Mouse (Mus musculus): ENCODE measurements around the gene Cachd1. TPM values are rescaled to one million over a fixed set of nuclear protein-coding genes. Genes with fewer than 3 reads are reported as not detected.

Cachd1 gene
- polyA plus RNA-seq, 1 experiment from 2014 or later: 23.4 TPM

DNA sequence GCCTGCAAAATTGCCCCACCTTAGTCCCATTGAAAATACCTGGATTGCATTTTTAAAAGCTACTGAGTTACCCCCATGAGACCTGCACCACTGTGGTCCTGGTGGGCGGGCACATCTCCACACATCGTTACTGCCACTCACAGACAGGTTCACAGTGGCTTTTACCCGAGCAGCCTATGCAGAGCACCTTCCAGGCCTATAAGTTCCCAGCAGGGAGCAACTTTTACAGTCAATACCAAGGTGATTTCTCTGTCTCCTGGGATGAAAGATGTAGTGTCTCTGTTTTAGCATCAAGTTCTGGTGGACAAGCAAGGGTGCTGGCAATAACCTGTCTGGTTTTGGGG lies 24.9 kb downstream of the Cachd1 start:
- Histone ChIP-seq H3K27ac (ENCODE audit: low read depth, low read length) (no peak overlapping the region), H3K4me2 (replicated peaks; ENCODE audit: low read depth, low read length) (no peak overlapping the region), H3K9ac (ENCODE audit: low read depth, low read length) (no peak overlapping the region), H3K9me3 (ENCODE audit: control insufficient read depth, low read length) (no peaks in the 10 kb centered on the region), H3K36me3 (ENCODE audit: control insufficient read depth, insufficient read depth, low read length) (no peaks in the 10 kb centered on the region), H3K4me3 (ENCODE audit: low read depth, low read length) (no peak overlapping the region), H3K27me3 (ENCODE audit: control insufficient read depth, insufficient read depth, low read length) (no peaks in the 10 kb centered on the region), H3K4me1 (replicated peaks; ENCODE audit: control insufficient read depth, insufficient read depth, low read length) (peaks cover 5% of the 10 kb centered on the region; the same call in 1 of the 2 replicates)
- DNase-seq (ENCODE audit: low spot score) (no peak), ATAC-seq (ENCODE audit: low FRiP score) (no peak)
- WGBS: 68% methylated on average over 3 of the region's 3 CpGs

DNA sequence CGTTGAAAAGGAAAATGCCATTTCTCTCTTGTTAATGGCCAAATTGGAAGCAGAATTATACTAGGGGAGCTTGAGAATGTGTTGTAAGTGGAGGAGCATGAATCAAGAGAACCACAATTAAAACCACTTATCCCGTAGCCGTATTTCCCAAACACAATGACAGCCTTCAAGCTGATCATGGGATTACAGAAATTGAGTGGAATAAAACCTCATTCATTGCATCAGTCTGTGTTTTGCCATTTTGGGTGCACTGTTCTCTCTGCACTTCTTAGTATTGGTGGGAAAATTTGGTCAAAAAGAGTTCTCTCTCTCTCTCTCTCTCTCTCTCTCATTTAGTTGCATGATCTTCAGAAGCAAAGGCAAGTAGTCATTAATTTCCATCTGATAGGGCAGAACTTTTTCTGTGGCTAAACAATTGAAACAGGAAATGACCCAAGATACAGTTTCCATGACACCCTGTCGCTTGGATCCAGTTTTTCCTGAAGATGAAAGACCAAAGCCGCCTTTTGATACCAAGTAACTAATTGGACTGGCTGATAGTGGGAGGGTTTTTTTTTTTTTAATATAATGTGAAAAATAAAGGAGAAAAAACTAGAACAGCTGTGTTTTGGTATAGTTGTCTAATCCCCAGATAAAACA lies 34.7 kb downstream of the Cachd1 start:
- no peak overlapping the region for H3K27ac ChIP-seq (ENCODE audit: low read depth, low read length)
- no peaks in the 10 kb centered on the region for H3K27me3 ChIP-seq (ENCODE audit: control insufficient read depth, insufficient read depth, low read length)
- WGBS: 34% methylated on average over 5 of the region's 5 CpGs
- ATAC-seq (ENCODE audit: low FRiP score) (no peak), DNase-seq (ENCODE audit: low spot score) (no peak)
- peaks cover 6% of the 10 kb centered on the region; the same call in 1 of the 2 replicates for H3K4me1 ChIP-seq (replicated peaks; ENCODE audit: control insufficient read depth, insufficient read depth, low read length)
- H3K9me3 ChIP-seq (ENCODE audit: control insufficient read depth, low read length): no peaks in the 10 kb centered on the region
- no peak overlapping the region for H3K9ac ChIP-seq (ENCODE audit: low read depth, low read length)
- H3K36me3 ChIP-seq (ENCODE audit: control insufficient read depth, insufficient read depth, low read length): no peaks in the 10 kb centered on the region
- H3K4me3 ChIP-seq (ENCODE audit: low read depth, low read length): no peak overlapping the region
- no peak overlapping the region for H3K4me2 ChIP-seq (replicated peaks; ENCODE audit: low read depth, low read length)

DNA sequence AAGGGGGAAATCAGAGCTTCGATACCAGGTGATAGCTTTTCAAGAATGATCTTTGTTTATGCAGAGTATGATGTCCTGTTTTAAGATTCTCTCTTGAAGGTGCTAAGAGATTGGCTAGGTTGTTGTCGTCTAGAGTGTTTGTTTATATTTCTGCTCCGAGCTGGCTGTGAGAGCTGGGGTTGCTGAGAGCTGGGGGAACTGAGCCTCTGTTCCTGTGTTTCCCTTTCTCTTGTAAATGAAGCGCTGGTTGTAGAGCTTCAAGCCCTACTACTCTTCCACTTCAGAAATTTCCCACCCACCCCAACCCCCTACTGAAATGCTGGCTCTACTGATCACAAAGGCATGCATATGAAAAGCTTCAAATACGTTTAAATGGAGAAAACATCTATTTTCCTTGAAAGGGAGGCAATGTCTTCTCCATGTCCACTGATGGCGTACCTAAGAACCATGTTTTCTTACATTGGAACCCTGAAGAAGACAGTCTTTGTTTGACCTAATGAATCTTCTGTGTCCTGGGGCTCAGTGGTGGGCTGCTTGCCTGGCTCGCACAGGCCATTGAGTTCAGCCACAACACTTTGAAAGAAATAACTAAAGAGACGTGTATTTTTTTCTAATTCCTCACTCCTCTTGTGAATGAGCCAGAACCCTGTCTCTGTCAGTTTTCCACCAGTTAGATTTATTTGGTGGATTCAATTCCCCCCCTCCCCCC lies 35.5 kb downstream of the Cachd1 start:
- DNase-seq (ENCODE audit: low spot score) (no peak), ATAC-seq (ENCODE audit: low FRiP score) (no peak)
- Histone ChIP-seq H3K4me1 (replicated peaks; ENCODE audit: control insufficient read depth, insufficient read depth, low read length) (peaks cover 6% of the 10 kb centered on the region; the same call in 1 of the 2 replicates), H3K36me3 (ENCODE audit: control insufficient read depth, insufficient read depth, low read length) (no peaks in the 10 kb centered on the region), H3K4me3 (ENCODE audit: low read depth, low read length) (no peak overlapping the region), H3K27ac (ENCODE audit: low read depth, low read length) (no peak overlapping the region), H3K9me3 (ENCODE audit: control insufficient read depth, low read length) (no peaks in the 10 kb centered on the region), H3K27me3 (ENCODE audit: control insufficient read depth, insufficient read depth, low read length) (no peaks in the 10 kb centered on the region), H3K9ac (ENCODE audit: low read depth, low read length) (no peak overlapping the region), H3K4me2 (replicated peaks; ENCODE audit: low read depth, low read length) (no peak overlapping the region)
- WGBS: 22% methylated on average over 8 of the region's 8 CpGs

DNA sequence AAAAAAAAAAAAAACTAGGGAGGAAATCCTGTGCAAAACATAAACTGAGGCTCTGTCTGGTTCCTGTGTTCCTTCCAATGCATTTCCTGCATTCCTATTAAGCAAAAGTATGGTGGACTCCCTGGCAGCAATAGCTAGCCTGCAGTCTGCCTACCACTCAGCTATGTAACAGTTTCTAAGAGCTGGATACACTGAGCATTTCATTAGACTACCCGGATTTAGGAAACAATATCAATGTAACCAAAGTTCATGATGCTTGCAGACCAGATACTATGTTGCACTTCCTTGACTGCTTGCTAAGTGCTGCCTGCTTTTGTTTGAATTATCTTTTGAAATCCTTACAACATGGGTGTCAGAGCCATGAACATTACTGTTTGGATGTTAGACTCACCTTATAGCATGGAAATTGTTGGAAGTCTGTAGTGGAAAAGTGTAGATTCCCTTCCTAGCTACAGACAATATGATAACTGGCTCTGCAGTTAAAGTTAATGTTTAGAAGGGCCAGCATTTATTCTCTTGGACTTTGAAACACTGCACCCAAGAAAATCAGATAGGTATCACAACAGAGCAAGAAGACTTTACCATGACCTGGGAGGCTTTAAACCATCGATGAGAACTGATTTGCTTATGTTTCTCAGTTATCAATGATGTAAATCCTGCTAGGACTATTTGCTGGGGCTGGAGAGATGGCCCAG lies 37.4 kb downstream of the Cachd1 start:
- H3K4me2 ChIP-seq (replicated peaks; ENCODE audit: low read depth, low read length): no peak overlapping the region
- no peaks in the 10 kb centered on the region for H3K36me3 ChIP-seq (ENCODE audit: control insufficient read depth, insufficient read depth, low read length)
- H3K9me3 ChIP-seq (ENCODE audit: control insufficient read depth, low read length): no peaks in the 10 kb centered on the region
- H3K27me3 ChIP-seq (ENCODE audit: control insufficient read depth, insufficient read depth, low read length): no peaks in the 10 kb centered on the region
- WGBS: 95% methylated on average over 2 of the region's 2 CpGs
- DNase-seq (ENCODE audit: low spot score) (no peak), ATAC-seq (ENCODE audit: low FRiP score) (no peak)
- H3K4me3 ChIP-seq (ENCODE audit: low read depth, low read length): no peak overlapping the region
- H3K27ac ChIP-seq (ENCODE audit: low read depth, low read length): no peak overlapping the region
- H3K9ac ChIP-seq (ENCODE audit: low read depth, low read length): no peak overlapping the region
- H3K4me1 ChIP-seq (replicated peaks; ENCODE audit: control insufficient read depth, insufficient read depth, low read length): peaks cover 6% of the 10 kb centered on the region; the same call in 1 of the 2 replicates

DNA sequence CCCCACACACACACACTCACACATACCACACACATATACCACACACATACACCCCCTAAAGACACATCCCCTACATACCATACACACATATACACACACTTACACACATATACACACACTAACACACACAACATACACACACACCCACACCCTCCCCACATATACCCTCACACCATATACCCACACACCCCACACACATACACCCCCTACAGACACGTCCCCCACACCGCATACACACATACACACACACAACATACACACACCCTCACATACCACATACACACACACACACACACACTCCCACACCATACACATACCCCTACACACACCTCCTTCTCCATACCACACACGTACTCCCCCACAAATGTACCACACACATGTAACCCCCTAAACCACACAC lies 42.8 kb downstream of the Cachd1 start:
- Histone ChIP-seq H3K4me2 (replicated peaks; ENCODE audit: low read depth, low read length) (no peak overlapping the region), H3K4me1 (replicated peaks; ENCODE audit: control insufficient read depth, insufficient read depth, low read length) (no peaks in the 10 kb centered on the region), H3K9ac (ENCODE audit: low read depth, low read length) (no peak overlapping the region), H3K27me3 (ENCODE audit: control insufficient read depth, insufficient read depth, low read length) (no peaks in the 10 kb centered on the region), H3K9me3 (ENCODE audit: control insufficient read depth, low read length) (no peaks in the 10 kb centered on the region), H3K4me3 (ENCODE audit: low read depth, low read length) (no peak overlapping the region), H3K27ac (ENCODE audit: low read depth, low read length) (no peak overlapping the region), H3K36me3 (ENCODE audit: control insufficient read depth, insufficient read depth, low read length) (no peaks in the 10 kb centered on the region)
- DNase-seq (ENCODE audit: low spot score) (no peak), ATAC-seq (ENCODE audit: low FRiP score) (no peak)
- WGBS: 96% methylated on average over 3 of the region's 3 CpGs

DNA sequence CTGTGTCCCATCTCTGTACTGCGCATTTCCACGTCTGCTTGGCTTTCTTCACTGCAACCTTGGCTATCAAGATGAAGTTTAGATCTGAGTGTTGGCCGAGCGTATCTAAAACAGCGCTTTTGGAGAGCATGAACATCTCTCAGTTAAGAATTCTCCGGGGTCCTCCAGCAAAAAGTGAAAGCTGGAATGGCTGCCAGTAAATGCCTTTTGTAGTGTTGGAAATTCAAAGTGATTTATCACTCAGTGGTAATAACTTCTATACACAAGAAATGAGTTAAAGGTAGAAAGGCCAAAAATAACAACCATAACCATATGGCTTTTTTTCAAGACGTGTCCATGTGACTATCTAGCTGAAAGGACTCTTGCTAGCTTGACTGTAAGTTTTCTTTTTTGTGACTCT lies 46.1 kb downstream of the Cachd1 start:
- no peak overlapping the region for H3K27ac ChIP-seq (ENCODE audit: low read depth, low read length)
- peaks cover 3% of the 10 kb centered on the region; the same call in 1 of the 2 replicates for H3K4me1 ChIP-seq (replicated peaks; ENCODE audit: control insufficient read depth, insufficient read depth, low read length)
- ATAC-seq (ENCODE audit: low FRiP score) (no peak), DNase-seq (ENCODE audit: low spot score) (no peak)
- no peak overlapping the region for H3K4me3 ChIP-seq (ENCODE audit: low read depth, low read length)
- H3K9me3 ChIP-seq (ENCODE audit: control insufficient read depth, low read length): no peaks in the 10 kb centered on the region
- H3K4me2 ChIP-seq (replicated peaks; ENCODE audit: low read depth, low read length): no peak overlapping the region
- H3K27me3 ChIP-seq (ENCODE audit: control insufficient read depth, insufficient read depth, low read length): no peaks in the 10 kb centered on the region
- 94% methylated on average over 7 of the region's 7 CpGs for WGBS
- no peak overlapping the region for H3K9ac ChIP-seq (ENCODE audit: low read depth, low read length)
- no peaks in the 10 kb centered on the region for H3K36me3 ChIP-seq (ENCODE audit: control insufficient read depth, insufficient read depth, low read length)

DNA sequence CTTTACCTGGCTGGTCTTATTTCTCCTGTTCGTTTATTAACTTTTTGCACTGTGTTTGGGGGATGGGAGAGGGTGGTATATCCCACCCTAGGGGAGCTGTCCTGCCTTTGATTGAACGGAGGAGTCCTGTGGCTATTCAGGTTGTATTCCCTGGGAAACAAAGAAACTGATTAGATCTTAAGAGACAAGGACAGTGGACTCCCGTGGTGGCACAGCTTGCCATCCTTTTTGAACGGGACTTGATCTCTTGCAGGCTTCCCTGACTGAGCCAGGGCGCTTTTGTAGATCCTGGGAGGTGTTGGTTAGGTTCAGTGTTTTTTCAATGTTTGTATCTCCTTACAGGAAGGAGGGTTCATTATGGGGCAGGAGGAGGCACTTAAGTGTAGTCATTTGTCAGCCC lies 50.9 kb downstream of the Cachd1 start:
- Histone ChIP-seq H3K27me3 (ENCODE audit: control insufficient read depth, insufficient read depth, low read length) (no peaks in the 10 kb centered on the region), H3K4me2 (replicated peaks; ENCODE audit: low read depth, low read length) (no peak overlapping the region), H3K9ac (ENCODE audit: low read depth, low read length) (no peak overlapping the region), H3K9me3 (ENCODE audit: control insufficient read depth, low read length) (no peaks in the 10 kb centered on the region), H3K27ac (ENCODE audit: low read depth, low read length) (no peak overlapping the region), H3K4me3 (ENCODE audit: low read depth, low read length) (no peak overlapping the region), H3K36me3 (ENCODE audit: control insufficient read depth, insufficient read depth, low read length) (no peaks in the 10 kb centered on the region), H3K4me1 (replicated peaks; ENCODE audit: control insufficient read depth, insufficient read depth, low read length) (peaks cover 6% of the 10 kb centered on the region)
- no peak for ATAC-seq (ENCODE audit: low FRiP score)
- DNase-seq (ENCODE audit: low spot score): no peak
- 6% methylated on average over 5 of the region's 5 CpGs for WGBS

DNA sequence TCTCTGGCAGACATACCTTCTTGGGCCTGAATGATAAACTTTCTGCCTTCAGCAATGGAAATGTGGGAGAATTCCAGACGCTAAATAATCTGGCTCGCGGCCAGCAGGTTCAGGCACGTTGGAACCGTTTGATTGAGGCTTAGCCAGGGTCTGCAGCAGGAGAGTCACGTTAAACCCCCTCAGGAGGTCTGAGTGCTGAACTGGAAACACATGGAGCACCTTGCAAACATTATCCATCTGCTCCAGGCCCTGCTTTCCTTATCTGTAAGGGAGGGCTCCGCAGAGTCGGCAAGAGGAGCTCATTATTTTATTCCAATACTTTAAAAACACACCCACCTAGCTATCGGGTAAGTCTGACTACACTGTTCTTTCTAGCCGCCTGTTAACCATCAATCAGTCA lies 52.3 kb downstream of the Cachd1 start:
- Histone ChIP-seq H3K36me3 (ENCODE audit: control insufficient read depth, insufficient read depth, low read length) (no peaks in the 10 kb centered on the region), H3K4me3 (ENCODE audit: low read depth, low read length) (no peak overlapping the region), H3K4me1 (replicated peaks; ENCODE audit: control insufficient read depth, insufficient read depth, low read length) (peaks cover 6% of the 10 kb centered on the region), H3K27me3 (ENCODE audit: control insufficient read depth, insufficient read depth, low read length) (no peaks in the 10 kb centered on the region), H3K9ac (ENCODE audit: low read depth, low read length) (no peak overlapping the region), H3K27ac (ENCODE audit: low read depth, low read length) (0 out of 2 replicates have a peak overlapping the region, but pooled peaks have one; percentile 17), H3K9me3 (ENCODE audit: control insufficient read depth, low read length) (no peaks in the 10 kb centered on the region), H3K4me2 (replicated peaks; ENCODE audit: low read depth, low read length) (no peak overlapping the region)
- DNase-seq (ENCODE audit: low spot score) (peak; percentile 57), ATAC-seq (ENCODE audit: low FRiP score) (no peak)
- WGBS: 13% methylated on average over 10 of the region's 10 CpGs

All from hindbrain, embryonic 11.5 days (tissue).